Mouse (Mus musculus) heart, postnatal 0 days (tissue): ENCODE measurements around the gene Scfd2.

Experiments used
- CTCF ChIP-seq: IDR thresholded peaks from 2 replicates; pipeline ENCODE4 v1.5.1; 2016; ENCODE audit warnings: antibody characterized with exemption, control low read depth, low read depth
- EP300 ChIP-seq: IDR thresholded peaks from 2 replicates; pipeline ENCODE4 v1.6.1; 2016; ENCODE audit warnings: antibody characterized with exemption, low read depth

- TF ChIP-seq CTCF (peak; percentile 32), EP300 (no peak)
Measured at GRCm38 (mm10) chr5:74455510-74456269, 75.9 kb downstream of the Scfd2 start.
